Mouse (Mus musculus) adipocyte (in vitro differentiated cells): ENCODE data around the gene Ccdc22.

Source experiments
- DNase-seq: peaks from one replicate; pipeline ENCODE4 v3.0.0-alpha.2; 2016; ENCODE audit warnings: low spot score

Gene Ccdc22

DNA sequence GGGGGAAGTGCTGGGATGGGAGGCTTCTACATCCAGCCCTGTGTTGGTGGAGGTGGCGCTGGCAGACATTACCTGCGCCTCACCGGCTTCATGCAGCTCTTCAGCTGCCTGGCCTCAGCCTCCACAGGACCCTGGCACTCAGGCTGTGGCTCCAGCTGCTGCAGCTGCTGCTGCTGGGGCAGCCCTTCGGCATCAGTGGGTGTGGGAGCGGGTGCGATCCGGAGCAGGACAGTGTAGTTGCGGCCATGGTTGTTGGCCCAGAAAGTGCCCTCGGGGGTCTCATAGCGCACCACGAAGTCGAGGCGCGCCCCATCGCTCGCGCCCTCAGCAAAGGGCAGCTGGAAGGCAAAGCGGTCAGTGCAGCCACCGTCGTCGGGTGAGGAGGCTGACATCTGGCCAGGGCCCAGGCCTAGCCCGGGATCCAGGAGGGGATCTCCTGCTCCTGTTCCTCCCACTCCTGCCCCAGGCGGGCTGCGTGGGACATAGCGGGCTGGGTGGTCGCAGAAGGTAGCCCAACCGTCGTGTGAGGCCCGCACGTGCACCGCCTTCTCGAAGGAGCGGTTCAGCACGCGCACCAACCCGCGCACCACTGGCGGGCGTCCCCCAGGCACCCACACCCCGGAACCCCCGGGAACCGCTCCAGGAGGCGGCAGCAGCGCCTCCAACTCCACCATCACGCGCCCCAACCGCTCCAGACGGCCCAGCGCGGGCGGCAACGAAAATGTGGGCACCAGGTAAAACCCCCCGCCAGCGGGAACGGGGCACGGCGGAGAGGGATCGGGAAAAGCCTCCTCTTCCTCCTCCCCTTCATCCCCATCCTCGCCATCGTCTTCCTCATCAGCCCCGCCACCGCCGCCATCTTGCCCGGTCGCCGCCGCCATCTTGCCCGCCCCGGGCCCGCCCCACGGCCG is 31.9 kb downstream of the Ccdc22 start, which contains the start of gene Foxp3:
TSS of gene Foxp3 (plus strand) at position 469 of the 911 bp plus-strand sequence.
- DNase-seq, result peak; percentile 21

DNA sequence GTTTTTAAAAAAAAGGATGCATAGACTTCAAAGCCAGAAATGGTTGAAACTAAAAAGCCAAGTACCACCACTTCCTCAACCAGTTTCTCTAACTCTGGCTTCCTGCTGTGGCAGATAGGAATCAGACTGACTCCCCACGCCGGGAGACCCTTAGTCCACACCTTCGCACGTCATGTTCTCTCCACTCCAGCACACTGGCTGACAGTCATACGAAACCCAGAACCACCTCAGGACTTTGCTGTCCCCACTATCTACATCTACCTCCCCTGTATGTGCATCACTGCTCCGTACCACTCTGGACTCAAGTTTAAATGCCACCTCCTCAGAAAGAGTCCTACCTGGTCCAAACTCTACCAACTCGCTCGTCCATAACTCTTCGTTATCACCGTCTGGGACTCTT is 32.9 kb downstream of the Ccdc22 start:
- DNase-seq, result no peak

DNA sequence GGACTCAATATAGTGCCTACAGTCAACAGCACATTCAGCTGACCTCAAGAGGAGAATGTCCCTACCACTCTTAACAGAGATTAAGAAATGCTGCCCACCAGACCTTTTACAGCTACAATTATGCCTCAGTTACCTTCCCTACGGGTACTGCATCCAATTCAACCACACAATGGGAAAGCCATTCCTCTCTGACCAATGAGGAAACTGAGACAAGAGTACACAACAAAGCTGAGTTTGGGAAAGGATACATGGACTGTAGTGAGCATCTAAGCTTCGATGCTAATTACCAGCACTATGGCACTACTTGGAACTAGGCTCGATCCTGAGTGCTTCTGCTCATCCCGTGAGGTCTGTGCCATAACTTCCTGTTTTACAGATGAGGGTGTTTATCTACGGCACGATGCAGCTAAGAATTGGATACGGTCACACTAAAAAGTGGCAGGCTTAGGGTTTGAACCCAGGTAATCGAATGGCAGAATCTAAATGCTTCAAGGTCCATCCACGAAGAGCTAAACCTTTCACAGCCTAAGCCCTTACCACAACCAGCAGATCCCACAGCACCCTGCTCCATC is 33.7 kb downstream of the Ccdc22 start:
- no peak for DNase-seq

GRCm38 (mm10) chrX:7570481-7571175 is 34.7 kb downstream of the Ccdc22 start:
- no peak for DNase-seq

GRCm38 (mm10) chrX:7567491-7567890 is 37.8 kb downstream of the Ccdc22 start:
- DNase-seq, result no peak

DNA sequence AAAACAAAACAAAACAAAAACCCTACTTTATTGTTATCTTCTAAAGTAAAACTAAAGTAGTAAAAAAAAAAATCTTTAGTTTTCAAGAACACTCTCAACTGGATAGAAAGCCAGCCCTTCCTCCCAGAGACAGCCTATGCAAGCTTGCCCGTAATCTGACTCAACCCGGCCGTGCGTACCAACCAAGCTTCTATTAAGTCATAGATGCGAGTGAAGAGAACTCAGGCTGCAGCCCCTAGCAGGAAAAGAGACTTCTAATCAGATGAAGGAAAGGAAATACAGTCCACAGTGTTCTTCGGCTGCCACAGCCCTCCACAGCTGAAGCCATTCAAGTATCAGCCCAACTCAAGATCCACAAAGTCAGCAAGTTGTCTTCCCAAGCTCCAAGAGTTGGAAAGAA is 39.0 kb downstream of the Ccdc22 start:
- DNase-seq, result no peak

- DNase-seq, result no peak
Measured at GRCm38 (mm10) chrX:7563076-7563475, 42.2 kb downstream of the Ccdc22 start.

GRCm38 (mm10) chrX:7553474-7553873 is 51.8 kb downstream of the Ccdc22 start:
- no peak for DNase-seq
